Mouse (Mus musculus): ENCODE data around the gene Ifrd2.

GRCm38 (mm10) chr9:107570016-107570415 is 17.4 kb upstream of the Ifrd2 start:
- TF ChIP-seq CTCF (IDR thresholded peaks at IDR 0.05; ENCODE audit: control insufficient read depth, insufficient read depth, insufficient read length) (no peak), USF1 (IDR thresholded peaks at IDR 0.05; ENCODE audit: low read depth) (no peak)
